Comparison of ENCODE assay signal across 8 mouse cellular contexts in the genomic region with DNA sequence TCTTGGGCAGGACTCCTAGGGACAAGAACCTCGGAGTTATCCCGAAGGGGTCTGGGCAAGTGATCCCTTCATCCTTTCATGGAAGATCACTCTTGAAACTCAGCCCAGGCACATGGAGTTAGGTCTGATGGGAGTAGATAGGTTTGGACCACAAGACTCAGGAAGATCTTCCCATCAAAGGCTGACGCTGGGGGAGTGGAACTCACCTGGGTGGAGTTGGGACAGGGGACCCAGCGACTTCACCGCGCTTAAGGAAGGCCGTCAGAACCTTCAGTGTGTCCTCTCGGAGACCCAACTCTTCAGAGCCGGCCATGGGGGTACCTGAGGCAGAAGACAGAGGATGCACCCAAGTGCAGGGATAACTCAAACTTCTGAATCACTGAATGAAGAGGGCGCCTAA. TPM values are rescaled to one million over a fixed set of nuclear protein-coding genes. Genes with fewer than 3 reads are reported as not detected.
DNase-seq lines count a peak whose midpoint lies in the region; ATAC-seq and TF ChIP-seq lines count a peak whose summit lies in the region.

No protein-coding gene starts in this region.

- no peak for TF ChIP-seq CTCF in lung, embryonic 14.5 days (IDR thresholded peaks at IDR 0.05; ENCODE audit: low read depth)
- TF ChIP-seq CTCF in embryonic fibroblast, embryonic 13.5 days (IDR thresholded peaks at IDR 0.05; ENCODE audit: borderline replicate concordance, insufficient read depth, low read length), result no peak

- WGBS in lung, embryonic 14.5 days, result 8% methylated on average over 10 of the region's 10 CpGs
- WGBS in intestine, embryonic 14.5 days, result 10% methylated on average over 10 of the region's 10 CpGs
- 16% methylated on average over 10 of the region's 10 CpGs for WGBS in neural tube, embryonic 12.5 days

- peak overlapping the region; percentile 78 for H3K4me3 ChIP-seq in lung, embryonic 14.5 days (ENCODE audit: low read depth, low read length)
- peak overlapping the region; percentile 85 for H3K4me3 ChIP-seq in embryonic fibroblast, embryonic 13.5 days (ENCODE audit: insufficient read depth, low read length)
- H3K4me3 ChIP-seq in intestine, embryonic 14.5 days (ENCODE audit: low read depth, low read length), result peak overlapping the region; percentile 84
- peak overlapping the region; percentile 60 for H3K4me3 ChIP-seq in neural tube, embryonic 12.5 days

- H3K4me1 ChIP-seq in lung, embryonic 14.5 days (ENCODE audit: insufficient read depth), result peaks cover 11% of the 10 kb centered on the region
- 0 out of 2 replicates have a peak, but pooled peaks cover 3% of the 10 kb centered on the region for H3K4me1 ChIP-seq in embryonic fibroblast, embryonic 13.5 days (ENCODE audit: control insufficient read depth, insufficient read depth, low read length)
- H3K4me1 ChIP-seq in intestine, embryonic 14.5 days (replicated peaks; ENCODE audit: control insufficient read depth, insufficient read depth, low read length), result peaks cover 18% of the 10 kb centered on the region
- peaks cover 31% of the 10 kb centered on the region for H3K4me1 ChIP-seq in neural tube, embryonic 12.5 days

- H3K36me3 ChIP-seq in lung, embryonic 14.5 days (ENCODE audit: insufficient read depth), result peaks cover 71% of the 10 kb centered on the region
- peaks cover 63% of the 10 kb centered on the region for H3K36me3 ChIP-seq in intestine, embryonic 14.5 days (ENCODE audit: control insufficient read depth, insufficient read depth, low read length)
- H3K36me3 ChIP-seq in neural tube, embryonic 12.5 days, result peaks cover 65% of the 10 kb centered on the region

- no peak for ATAC-seq in lung, embryonic 14.5 days (ENCODE audit: insufficient read depth)
- ATAC-seq in intestine, embryonic 14.5 days (replicated peaks; ENCODE audit: low FRiP score, low TSS enrichment, low read depth), result no peak
- ATAC-seq in neural tube, embryonic 12.5 days (ENCODE audit: low FRiP score, low read depth), result no peak

- H3K4me2 ChIP-seq in lung, embryonic 14.5 days, result peak overlapping the region; percentile 97
- H3K4me2 ChIP-seq in intestine, embryonic 14.5 days (ENCODE audit: low read length), result peak overlapping the region; percentile 96
- H3K4me2 ChIP-seq in neural tube, embryonic 12.5 days (replicated peaks), result peak overlapping the region; percentile 77

- H3K27ac ChIP-seq in lung, embryonic 14.5 days (ENCODE audit: low read depth), result peak overlapping the region; percentile 90
- 0 out of 2 replicates have a peak overlapping the region, but pooled peaks have one; percentile 8 for H3K27ac ChIP-seq in embryonic fibroblast, embryonic 13.5 days (ENCODE audit: insufficient read depth, low read length)
- H3K27ac ChIP-seq in intestine, embryonic 14.5 days (ENCODE audit: low read depth), result peak overlapping the region; percentile 86; the same call in 1 of the 2 replicates
- H3K27ac ChIP-seq in neural tube, embryonic 12.5 days, result no peak overlapping the region

- no peak for DNase-seq in lung, embryonic 14.5 days
- no peak for DNase-seq in lung, postnatal 4 days
- DNase-seq in intestine, embryonic 14.5 days (ENCODE audit: low spot score), result no peak
- DNase-seq in retina, embryonic 14.5 days (ENCODE audit: low spot score), result no peak
- no peak for DNase-seq in cerebellum, adult 9-11 months
- no peak for DNase-seq in ovary, adult 18-20 months (ENCODE audit: low spot score)

- H3K9me3 ChIP-seq in lung, embryonic 14.5 days (ENCODE audit: low read depth, low read length), result no peaks in the 10 kb centered on the region
- H3K9me3 ChIP-seq in intestine, embryonic 14.5 days (ENCODE audit: control insufficient read depth, low read length), result no peaks in the 10 kb centered on the region
- H3K9me3 ChIP-seq in neural tube, embryonic 12.5 days, result no peaks in the 10 kb centered on the region

- H3K9ac ChIP-seq in lung, embryonic 14.5 days, result peak overlapping the region; percentile 75
- H3K9ac ChIP-seq in intestine, embryonic 14.5 days (ENCODE audit: low read length), result peak overlapping the region; percentile 86
- H3K9ac ChIP-seq in neural tube, embryonic 12.5 days, result peak overlapping the region; percentile 58

- TF ChIP-seq POLR2A in embryonic fibroblast, embryonic 13.5 days (IDR thresholded peaks at IDR 0.05; ENCODE audit: low read depth, low read length), result no peak

- no peaks in the 10 kb centered on the region for H3K27me3 ChIP-seq in lung, embryonic 14.5 days (ENCODE audit: insufficient read depth, low read length)
- no peaks in the 10 kb centered on the region for H3K27me3 ChIP-seq in intestine, embryonic 14.5 days (replicated peaks; ENCODE audit: control insufficient read depth, insufficient read depth, low read length)
- no peaks in the 10 kb centered on the region for H3K27me3 ChIP-seq in neural tube, embryonic 12.5 days (replicated peaks)

RNA-seq across cellular contexts. Expression of gene Irf3, which starts 0.8 kb away (rescaled TPM):
- 78.7 and 83.0 TPM in 2 replicates for polyA plus RNA-seq in lung, embryonic 14.5 days (2014; fragmentation: Nextera tagmentation; extraction: Ambion mirVana)
- 62.2 and 75.1 TPM in 2 replicates for polyA plus RNA-seq in embryonic fibroblast, embryonic 13.5 days (2011; ENCODE audit: insufficient read length, low read depth, missing spikeins)
- 84.3 and 91.7 TPM in 2 replicates for polyA plus RNA-seq in intestine, embryonic 14.5 days (2014; fragmentation: Nextera tagmentation; extraction: Ambion mirVana)
- polyA plus RNA-seq in neural tube, embryonic 12.5 days (2016; fragmentation: Nextera tagmentation; extraction: Ambion mirVana), result 71.0 and 73.4 TPM in 2 replicates

RNA-seq across cellular contexts. Expression of gene Bcl2l12, which starts 1.8 kb away (rescaled TPM):
- polyA plus RNA-seq in lung, embryonic 14.5 days (2014; fragmentation: Nextera tagmentation; extraction: Ambion mirVana), result 69.9 and 76.9 TPM in 2 replicates
- 31.8 and 37.1 TPM in 2 replicates for polyA plus RNA-seq in embryonic fibroblast, embryonic 13.5 days (2011; ENCODE audit: insufficient read length, low read depth, missing spikeins)
- polyA plus RNA-seq in intestine, embryonic 14.5 days (2014; fragmentation: Nextera tagmentation; extraction: Ambion mirVana), result 54.3 and 55.2 TPM in 2 replicates
- 41.1 and 42.9 TPM in 2 replicates for polyA plus RNA-seq in neural tube, embryonic 12.5 days (2016; fragmentation: Nextera tagmentation; extraction: Ambion mirVana)

RNA-seq across cellular contexts. Expression of gene Prmt1, which starts 10.3 kb away (rescaled TPM):
- 228 and 238 TPM in 2 replicates for polyA plus RNA-seq in lung, embryonic 14.5 days (2014; fragmentation: Nextera tagmentation; extraction: Ambion mirVana)
- 403 and 439 TPM in 2 replicates for polyA plus RNA-seq in embryonic fibroblast, embryonic 13.5 days (2011; ENCODE audit: insufficient read length, low read depth, missing spikeins)
- 208 and 211 TPM in 2 replicates for polyA plus RNA-seq in intestine, embryonic 14.5 days (2014; fragmentation: Nextera tagmentation; extraction: Ambion mirVana)
- polyA plus RNA-seq in neural tube, embryonic 12.5 days (2016; fragmentation: Nextera tagmentation; extraction: Ambion mirVana), result 595 and 646 TPM in 2 replicates

RNA-seq across cellular contexts. Expression of gene Scaf1, which starts 19.5 kb away (rescaled TPM):
- polyA plus RNA-seq in lung, embryonic 14.5 days (2014; fragmentation: Nextera tagmentation; extraction: Ambion mirVana), result 45.9 and 53.6 TPM in 2 replicates
- polyA plus RNA-seq in embryonic fibroblast, embryonic 13.5 days (2011; ENCODE audit: insufficient read length, low read depth, missing spikeins), result 75.4 and 79.8 TPM in 2 replicates
- 45.3 and 49.4 TPM in 2 replicates for polyA plus RNA-seq in intestine, embryonic 14.5 days (2014; fragmentation: Nextera tagmentation; extraction: Ambion mirVana)
- polyA plus RNA-seq in neural tube, embryonic 12.5 days (2016; fragmentation: Nextera tagmentation; extraction: Ambion mirVana), result 47.2 and 47.3 TPM in 2 replicates

RNA-seq across cellular contexts. Expression of gene Rras, which starts 21.1 kb away (rescaled TPM):
- polyA plus RNA-seq in lung, embryonic 14.5 days (2014; fragmentation: Nextera tagmentation; extraction: Ambion mirVana), result 46.2 and 46.5 TPM in 2 replicates
- 83.0 and 116 TPM in 2 replicates for polyA plus RNA-seq in embryonic fibroblast, embryonic 13.5 days (2011; ENCODE audit: insufficient read length, low read depth, missing spikeins)
- polyA plus RNA-seq in intestine, embryonic 14.5 days (2014; fragmentation: Nextera tagmentation; extraction: Ambion mirVana), result 69.1 and 70.2 TPM in 2 replicates
- 16.8 and 18.4 TPM in 2 replicates for polyA plus RNA-seq in neural tube, embryonic 12.5 days (2016; fragmentation: Nextera tagmentation; extraction: Ambion mirVana)
